Mouse (Mus musculus) hindbrain, embryonic 10.5 days (tissue): ENCODE measurements at regions not wholly inside any gene's neighbourhood (a gene's known extent, or its start where the extent isn't known, plus 50 kb on each side); places are given as distances from the start of the nearest gene placed in this dataset.

Source experiments
- DNase-seq: peaks from one replicate; pipeline ENCODE4 v3.0.0-alpha.2; 2017; ENCODE audit warnings: low spot score
- H3K27ac ChIP-seq: fragments of 300-500 bp; sonication (generic); 2 replicates; pipeline ENCODE4 v1.5.1; 2016; ENCODE audit warnings: mild to moderate bottlenecking, moderate library complexity
- H3K27me3 ChIP-seq: fragments of 300-500 bp; sonication (generic); 2 replicates; pipeline ENCODE4 v1.6.1; 2016; ENCODE audit warnings: mild to moderate bottlenecking; ENCODE audit not compliant: poor library complexity, insufficient read depth, severe bottlenecking
- H3K36me3 ChIP-seq: fragments of 300-500 bp; sonication (generic); 2 replicates; pipeline ENCODE4 v1.6.1; 2016; ENCODE audit warnings: mild to moderate bottlenecking, moderate library complexity
- H3K4me1 ChIP-seq: fragments of 300-500 bp; sonication (generic); replicated peaks from 2 replicates; pipeline ENCODE4 v1.6.1; 2016; ENCODE audit warnings: mild to moderate bottlenecking
- H3K4me3 ChIP-seq: fragments of 300-500 bp; sonication (generic); 2 replicates; pipeline ENCODE4 v1.5.1; 2016; ENCODE audit warnings: mild to moderate bottlenecking, moderate library complexity
- H3K9me3 ChIP-seq: fragments of 300-500 bp; sonication (generic); 2 replicates; pipeline ENCODE4 v1.6.1; 2016; ENCODE audit warnings: mild to moderate bottlenecking, moderate library complexity
- WGBS: fragments of 180-500 bp; shearing (Covaris S2); methylation state at CpG from one replicate; pipeline ENCODE4 v1.1.7; 2016; 5-methylcytosine and 5-hydroxymethylcytosine counted together

- WGBS, result 82% methylated on average over 5 of the region's 5 CpGs
Observed at GRCm38 (mm10) chr2:139276581-139276980, 217.1 kb upstream of the Sptlc3 start.

GRCm38 (mm10) chr2:139277571-139277970 lies 216.1 kb upstream of the Sptlc3 start:
- no peaks in the 10 kb centered on the region for H3K27me3 ChIP-seq
- no peaks in the 10 kb centered on the region for H3K9me3 ChIP-seq
- H3K4me3 ChIP-seq, result no peak overlapping the region
- no peaks in the 10 kb centered on the region for H3K4me1 ChIP-seq
- WGBS, result 94% methylated on average over 8 of the region's 8 CpGs
- no peak overlapping the region for H3K27ac ChIP-seq
- no peaks in the 10 kb centered on the region for H3K36me3 ChIP-seq
- no peak for DNase-seq

More at GRCm38 (mm10) chr2:139276581-139276980, 217.1 kb upstream of the Sptlc3 start:
- Histone ChIP-seq H3K9me3 (no peaks in the 10 kb centered on the region), H3K4me1 (no peaks in the 10 kb centered on the region), H3K4me3 (no peak overlapping the region), H3K27ac (no peak overlapping the region), H3K27me3 (no peaks in the 10 kb centered on the region), H3K36me3 (no peaks in the 10 kb centered on the region)
- DNase-seq, result no peak

GRCm38 (mm10) chr2:139281056-139281455 lies 212.7 kb upstream of the Sptlc3 start:
- no peak for DNase-seq
- no peak overlapping the region for H3K4me3 ChIP-seq
- no peaks in the 10 kb centered on the region for H3K36me3 ChIP-seq
- 88% methylated on average over 3 of the region's 3 CpGs for WGBS
- no peaks in the 10 kb centered on the region for H3K27me3 ChIP-seq
- H3K27ac ChIP-seq, result no peak overlapping the region
- H3K9me3 ChIP-seq, result no peaks in the 10 kb centered on the region
- H3K4me1 ChIP-seq, result no peaks in the 10 kb centered on the region

- Histone ChIP-seq H3K27me3 (no peaks in the 10 kb centered on the region), H3K9me3 (no peaks in the 10 kb centered on the region)
Observed at GRCm38 (mm10) chr2:139284315-139284714, 209.4 kb upstream of the Sptlc3 start.

GRCm38 (mm10) chr2:139286446-139286845 lies 207.3 kb upstream of the Sptlc3 start:
- Histone ChIP-seq H3K27me3 (no peaks in the 10 kb centered on the region), H3K36me3 (no peaks in the 10 kb centered on the region), H3K9me3 (no peaks in the 10 kb centered on the region), H3K27ac (no peak overlapping the region), H3K4me1 (no peaks in the 10 kb centered on the region), H3K4me3 (no peak overlapping the region)
- no peak for DNase-seq
- 54% methylated on average over 2 of the region's 2 CpGs for WGBS

More at GRCm38 (mm10) chr2:139284315-139284714, 209.4 kb upstream of the Sptlc3 start:
- H3K4me3 ChIP-seq, result no peak overlapping the region
- no peaks in the 10 kb centered on the region for H3K4me1 ChIP-seq
- DNase-seq, result no peak
- 88% methylated on average over 4 of the region's 4 CpGs for WGBS
- no peak overlapping the region for H3K27ac ChIP-seq
- no peaks in the 10 kb centered on the region for H3K36me3 ChIP-seq

- no peaks in the 10 kb centered on the region for H3K9me3 ChIP-seq
- no peaks in the 10 kb centered on the region for H3K4me1 ChIP-seq
- H3K4me3 ChIP-seq, result no peak overlapping the region
- H3K27ac ChIP-seq, result no peak overlapping the region
- H3K36me3 ChIP-seq, result no peaks in the 10 kb centered on the region
- no peaks in the 10 kb centered on the region for H3K27me3 ChIP-seq
- 65% methylated on average over 6 of the region's 6 CpGs for WGBS
- DNase-seq, result peak; percentile 6
Observed at GRCm38 (mm10) chr2:139298541-139299152, 195.1 kb upstream of the Sptlc3 start.

GRCm38 (mm10) chr2:139311401-139311812 lies 182.3 kb upstream of the Sptlc3 start:
- H3K27ac ChIP-seq, result no peak overlapping the region
- 86% methylated on average over 1 of the region's 1 CpGs for WGBS
- no peak for DNase-seq

GRCm38 (mm10) chr2:139312053-139312452 lies 181.7 kb upstream of the Sptlc3 start:
- Histone ChIP-seq H3K36me3 (no peaks in the 10 kb centered on the region), H3K27ac (no peak overlapping the region), H3K4me3 (no peak overlapping the region), H3K27me3 (no peaks in the 10 kb centered on the region), H3K9me3 (no peaks in the 10 kb centered on the region), H3K4me1 (no peaks in the 10 kb centered on the region)
- WGBS, result 91% methylated on average over 4 of the region's 4 CpGs
- DNase-seq, result no peak

More at GRCm38 (mm10) chr2:139311401-139311812, 182.3 kb upstream of the Sptlc3 start:
- Histone ChIP-seq H3K4me1 (no peaks in the 10 kb centered on the region), H3K4me3 (no peak overlapping the region), H3K36me3 (no peaks in the 10 kb centered on the region), H3K27me3 (no peaks in the 10 kb centered on the region), H3K9me3 (no peaks in the 10 kb centered on the region)

GRCm38 (mm10) chr2:139322509-139322908 lies 171.2 kb upstream of the Sptlc3 start:
- Histone ChIP-seq H3K27me3 (no peaks in the 10 kb centered on the region), H3K4me1 (no peaks in the 10 kb centered on the region), H3K4me3 (no peak overlapping the region), H3K9me3 (no peaks in the 10 kb centered on the region), H3K36me3 (no peaks in the 10 kb centered on the region), H3K27ac (no peak overlapping the region)
- WGBS, result 84% methylated on average over 2 of the region's 2 CpGs
- no peak for DNase-seq

- no peak for DNase-seq
- no peak overlapping the region for H3K4me3 ChIP-seq
- WGBS, result 73% methylated on average over 3 of the region's 3 CpGs
- H3K27me3 ChIP-seq, result no peaks in the 10 kb centered on the region
- H3K36me3 ChIP-seq, result no peaks in the 10 kb centered on the region
- H3K27ac ChIP-seq, result no peak overlapping the region
- no peaks in the 10 kb centered on the region for H3K9me3 ChIP-seq
- H3K4me1 ChIP-seq, result no peaks in the 10 kb centered on the region
Observed at GRCm38 (mm10) chr2:139325501-139325900, 168.2 kb upstream of the Sptlc3 start.

GRCm38 (mm10) chr2:139334681-139335080 lies 159.0 kb upstream of the Sptlc3 start:
- 69% methylated on average over 1 of the region's 1 CpGs for WGBS
- Histone ChIP-seq H3K4me1 (no peaks in the 10 kb centered on the region), H3K27me3 (no peaks in the 10 kb centered on the region), H3K27ac (no peak overlapping the region), H3K9me3 (no peaks in the 10 kb centered on the region), H3K4me3 (no peak overlapping the region), H3K36me3 (no peaks in the 10 kb centered on the region)
- DNase-seq, result no peak

GRCm38 (mm10) chr2:139338240-139338639 lies 155.5 kb upstream of the Sptlc3 start:
- no peak overlapping the region for H3K4me3 ChIP-seq
- WGBS, result 84% methylated on average over 4 of the region's 4 CpGs
- no peak for DNase-seq

GRCm38 (mm10) chr2:139356280-139357010 lies 137.3 kb upstream of the Sptlc3 start:
- no peaks in the 10 kb centered on the region for H3K9me3 ChIP-seq
- H3K27ac ChIP-seq, result no peak overlapping the region
- no peaks in the 10 kb centered on the region for H3K4me1 ChIP-seq
- no peaks in the 10 kb centered on the region for H3K36me3 ChIP-seq
- 88% methylated on average over 3 of the region's 3 CpGs for WGBS
- DNase-seq, result no peak
- no peaks in the 10 kb centered on the region for H3K27me3 ChIP-seq
- no peak overlapping the region for H3K4me3 ChIP-seq

More at GRCm38 (mm10) chr2:139338240-139338639, 155.5 kb upstream of the Sptlc3 start:
- no peak overlapping the region for H3K27ac ChIP-seq
- no peaks in the 10 kb centered on the region for H3K4me1 ChIP-seq
- no peaks in the 10 kb centered on the region for H3K27me3 ChIP-seq
- no peaks in the 10 kb centered on the region for H3K9me3 ChIP-seq
- H3K36me3 ChIP-seq, result no peaks in the 10 kb centered on the region
